Mouse (Mus musculus): Measurements from ENCODE around the gene Arcn1. TPM values are rescaled to one million over a fixed set of nuclear protein-coding genes. Genes with fewer than 3 reads are reported as not detected.

Gene Arcn1
- polyA plus RNA-seq, 2 experiments = 111 to 221 TPM

- no peak overlapping the region for H3K9ac ChIP-seq (ENCODE audit: low read depth, low read length, severe bottlenecking)
- peaks cover 24% of the 10 kb centered on the region for H3K4me1 ChIP-seq (ENCODE audit: control insufficient read depth, insufficient read depth, low read length)
- no peak overlapping the region for H3K4me2 ChIP-seq (replicated peaks; ENCODE audit: low read depth, low read length, severe bottlenecking)
- DNase-seq (ENCODE audit: low spot score) = no peak
- TF ChIP-seq POLR2A (IDR thresholded peaks at IDR 0.05; ENCODE audit: borderline replicate concordance, extremely low read depth, insufficient read depth, insufficient read length) = no peak
- ATAC-seq (ENCODE audit: low FRiP score, low read depth) = no peak
- H3K27ac ChIP-seq (replicated peaks; ENCODE audit: low read depth, low read length) = no peak overlapping the region
- 42% methylated on average over 7 of the region's 7 CpGs for WGBS
- H3K36me3 ChIP-seq (ENCODE audit: control insufficient read depth, insufficient read depth, low read length) = peaks cover 28% of the 10 kb centered on the region
- H3K4me3 ChIP-seq (replicated peaks; ENCODE audit: low read length) = no peak overlapping the region
- no peaks in the 10 kb centered on the region for H3K27me3 ChIP-seq (ENCODE audit: control insufficient read depth, insufficient read depth, low read length)
- H3K9me3 ChIP-seq (ENCODE audit: control insufficient read depth, low read length) = no peaks in the 10 kb centered on the region
These were observed 44.6 kb downstream of the Arcn1 start for GRCm38 (mm10) chr9:44723008-44723407.

GRCm38 (mm10) chr9:44722575-44722974, 45.1 kb downstream of the Arcn1 start:
- Histone ChIP-seq H3K9ac (ENCODE audit: low read depth, low read length, severe bottlenecking) (no peak overlapping the region), H3K9me3 (ENCODE audit: control insufficient read depth, low read length) (no peaks in the 10 kb centered on the region), H3K27ac (replicated peaks; ENCODE audit: low read depth, low read length) (no peak overlapping the region), H3K4me2 (replicated peaks; ENCODE audit: low read depth, low read length, severe bottlenecking) (no peak overlapping the region), H3K4me1 (ENCODE audit: control insufficient read depth, insufficient read depth, low read length) (peaks cover 24% of the 10 kb centered on the region), H3K27me3 (ENCODE audit: control insufficient read depth, insufficient read depth, low read length) (no peaks in the 10 kb centered on the region), H3K36me3 (ENCODE audit: control insufficient read depth, insufficient read depth, low read length) (peaks cover 33% of the 10 kb centered on the region), H3K4me3 (replicated peaks; ENCODE audit: low read length) (no peak overlapping the region)
- TF ChIP-seq POLR2A (IDR thresholded peaks at IDR 0.05; ENCODE audit: borderline replicate concordance, extremely low read depth, insufficient read depth, insufficient read length) = no peak
- ATAC-seq (ENCODE audit: low FRiP score, low read depth) = no peak
- WGBS = 78% methylated on average over 7 of the region's 7 CpGs
- DNase-seq (ENCODE audit: low spot score) = no peak

- Histone ChIP-seq H3K4me3 (replicated peaks; ENCODE audit: low read length) (peak overlapping the region; percentile 67; the same call in 1 of the 2 replicates), H3K27me3 (ENCODE audit: control insufficient read depth, insufficient read depth, low read length) (no peaks in the 10 kb centered on the region), H3K9me3 (ENCODE audit: control insufficient read depth, low read length) (no peaks in the 10 kb centered on the region), H3K9ac (ENCODE audit: low read depth, low read length, severe bottlenecking) (peak overlapping the region; percentile 75; the same call in 1 of the 2 replicates), H3K4me1 (ENCODE audit: control insufficient read depth, insufficient read depth, low read length) (peaks cover 24% of the 10 kb centered on the region), H3K27ac (replicated peaks; ENCODE audit: low read depth, low read length) (no peak overlapping the region), H3K4me2 (replicated peaks; ENCODE audit: low read depth, low read length, severe bottlenecking) (peak overlapping the region; percentile 81), H3K36me3 (ENCODE audit: control insufficient read depth, insufficient read depth, low read length) (peaks cover 38% of the 10 kb centered on the region)
- no peak for TF ChIP-seq POLR2A (IDR thresholded peaks at IDR 0.05; ENCODE audit: borderline replicate concordance, extremely low read depth, insufficient read depth, insufficient read length)
- DNase-seq (ENCODE audit: low spot score) (no peak), ATAC-seq (ENCODE audit: low FRiP score, low read depth) (no peak)
- 90% methylated on average over 3 of the region's 3 CpGs for WGBS
These were observed 45.8 kb downstream of the Arcn1 start for GRCm38 (mm10) chr9:44721877-44722186.

GRCm38 (mm10) chr9:44721154-44721876, 46.3 kb downstream of the Arcn1 start:
- Histone ChIP-seq H3K4me1 (ENCODE audit: control insufficient read depth, insufficient read depth, low read length) (peaks cover 24% of the 10 kb centered on the region), H3K36me3 (ENCODE audit: control insufficient read depth, insufficient read depth, low read length) (peaks cover 39% of the 10 kb centered on the region), H3K9ac (ENCODE audit: low read depth, low read length, severe bottlenecking) (peak overlapping the region; percentile 75), H3K4me3 (replicated peaks; ENCODE audit: low read length) (peak overlapping the region; percentile 67), H3K4me2 (replicated peaks; ENCODE audit: low read depth, low read length, severe bottlenecking) (peak overlapping the region; percentile 81), H3K9me3 (ENCODE audit: control insufficient read depth, low read length) (no peaks in the 10 kb centered on the region), H3K27ac (replicated peaks; ENCODE audit: low read depth, low read length) (0 out of 2 replicates have a peak overlapping the region, but pooled peaks have one; percentile 55), H3K27me3 (ENCODE audit: control insufficient read depth, insufficient read depth, low read length) (no peaks in the 10 kb centered on the region)
- 0 out of 2 replicates have a peak, but pooled peaks have one; percentile 70 for TF ChIP-seq POLR2A (IDR thresholded peaks at IDR 0.05; ENCODE audit: borderline replicate concordance, extremely low read depth, insufficient read depth, insufficient read length)
- DNase-seq (ENCODE audit: low spot score) = peak; percentile 71
- ATAC-seq (ENCODE audit: low FRiP score, low read depth) = peak; percentile 89
- WGBS = under 1% methylated on average over 40 of the region's 40 CpGs

GRCm38 (mm10) chr9:44720358-44721153, 47.1 kb downstream of the Arcn1 start:
- peaks cover 24% of the 10 kb centered on the region for H3K4me1 ChIP-seq (ENCODE audit: control insufficient read depth, insufficient read depth, low read length)

More at GRCm38 (mm10) chr9:44720358-44721153, 47.1 kb downstream of the Arcn1 start:
- peak overlapping the region; percentile 81 for H3K4me2 ChIP-seq (replicated peaks; ENCODE audit: low read depth, low read length, severe bottlenecking)
- H3K36me3 ChIP-seq (ENCODE audit: control insufficient read depth, insufficient read depth, low read length) = peaks cover 47% of the 10 kb centered on the region
- no peaks in the 10 kb centered on the region for H3K27me3 ChIP-seq (ENCODE audit: control insufficient read depth, insufficient read depth, low read length)
- H3K27ac ChIP-seq (replicated peaks; ENCODE audit: low read depth, low read length) = 0 out of 2 replicates have a peak overlapping the region, but pooled peaks have one; percentile 55
- no peak for DNase-seq (ENCODE audit: low spot score)
- no peaks in the 10 kb centered on the region for H3K9me3 ChIP-seq (ENCODE audit: control insufficient read depth, low read length)
- WGBS = 13% methylated on average over 9 of the region's 9 CpGs
- H3K9ac ChIP-seq (ENCODE audit: low read depth, low read length, severe bottlenecking) = peak overlapping the region; percentile 75
- no peak for TF ChIP-seq POLR2A (IDR thresholded peaks at IDR 0.05; ENCODE audit: borderline replicate concordance, extremely low read depth, insufficient read depth, insufficient read length)
- peak overlapping the region; percentile 67 for H3K4me3 ChIP-seq (replicated peaks; ENCODE audit: low read length)
- ATAC-seq (ENCODE audit: low FRiP score, low read depth) = peak; percentile 5; the same call in 1 of the 2 replicates

Data from limb, embryonic 14.5 days (tissue).